ENCODE assay signal across 13 mouse cellular contexts in the genomic region with DNA sequence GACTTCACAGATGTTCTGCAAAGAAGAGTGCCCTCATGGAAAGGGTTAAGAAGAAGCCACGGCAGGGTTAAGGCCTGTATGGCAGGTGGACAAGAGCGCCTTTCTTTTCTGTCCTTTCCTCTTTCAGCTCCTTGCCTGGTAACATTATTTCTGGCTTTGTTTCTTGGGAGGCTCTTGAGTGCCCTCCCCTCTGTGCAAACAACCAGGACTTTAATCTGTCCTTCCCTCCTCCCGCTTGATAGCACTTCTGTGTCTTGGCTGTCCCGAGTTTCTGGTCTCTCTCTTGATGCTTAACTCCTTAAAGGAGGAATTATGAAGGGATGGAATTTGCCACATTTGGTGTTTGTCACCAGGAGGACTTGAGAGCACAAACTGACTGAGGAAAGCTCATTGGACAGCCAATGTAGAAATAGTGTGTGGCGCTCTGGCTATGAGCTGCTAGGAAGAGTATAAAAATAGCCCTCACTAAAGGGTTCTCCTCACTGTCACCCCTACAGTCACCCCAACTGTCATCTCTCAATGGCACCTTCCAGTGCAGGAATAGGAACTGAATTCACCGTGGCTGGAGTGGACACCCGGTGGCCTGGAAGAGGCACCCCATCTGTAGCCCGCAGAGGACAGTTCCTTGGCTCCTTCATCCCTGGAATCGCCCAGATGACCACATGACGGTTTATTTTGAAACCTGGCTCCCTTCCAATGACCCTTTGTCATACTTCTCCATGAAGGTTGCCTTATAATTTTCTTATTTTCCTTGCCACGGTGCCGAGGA. TPM values are rescaled to one million over a fixed set of nuclear protein-coding genes. Genes with fewer than 3 reads are reported as not detected.
DNase-seq lines count a peak whose midpoint lies in the region; ATAC-seq and TF ChIP-seq lines count a peak whose summit lies in the region.
"Had no signal": no experiment of that assay in that cellular context is flagged by ENCODE, and none has a peak within 500 bp of the region (broad histone marks: within the 10 kb centered on the region; RNA-seq: fewer than 3 reads in every experiment).

No protein-coding gene starts in this region.

- H3K9ac ChIP-seq in heart, embryonic 15.5 days = no peak overlapping the region
- no peak overlapping the region for H3K9ac ChIP-seq in kidney, postnatal 0 days (ENCODE audit: low read depth, low read length)
- H3K9ac ChIP-seq in hindbrain, postnatal 0 days (replicated peaks; ENCODE audit: low read length) = no peak overlapping the region
- no peak overlapping the region for H3K9ac ChIP-seq in forebrain, embryonic 11.5 days (ENCODE audit: low read length)
- H3K9ac ChIP-seq: limb, embryonic 15.5 days had no signal

- ATAC-seq in heart, embryonic 15.5 days (replicated peaks; ENCODE audit: insufficient number of reproducible peaks, insufficient read depth, low FRiP score, low read depth) = peak; percentile 71
- ATAC-seq in kidney, postnatal 0 days (replicated peaks; ENCODE audit: low FRiP score, low read depth) = peak; percentile 72
- ATAC-seq in hindbrain, postnatal 0 days = no peak
- no peak for ATAC-seq in forebrain, embryonic 11.5 days (replicated peaks; ENCODE audit: low FRiP score)

- intact Hi-C loops in gastrocnemius, postnatal 14 days (cut with DNase I; ENCODE audit: low total_unique reads) = no loop called here

- H3K9me3 ChIP-seq in heart, embryonic 15.5 days (replicated peaks) = no peaks in the 10 kb centered on the region
- no peaks in the 10 kb centered on the region for H3K9me3 ChIP-seq in kidney, postnatal 0 days (replicated peaks; ENCODE audit: low read length)
- H3K9me3 ChIP-seq in hindbrain, postnatal 0 days (ENCODE audit: low read length) = no peaks in the 10 kb centered on the region
- no peaks in the 10 kb centered on the region for H3K9me3 ChIP-seq in forebrain, embryonic 11.5 days (ENCODE audit: control insufficient read depth, low read length)
- H3K9me3 ChIP-seq: limb, embryonic 15.5 days had no signal

- DNase-seq in gastrocnemius, postnatal 14 days = peak; percentile 12
- no peak for DNase-seq in gastrocnemius, postnatal 10 days
- no peak for DNase-seq in kidney, postnatal 0 days (ENCODE audit: low spot score)
- peak; percentile 61 for DNase-seq in skeletal muscle tissue, adult 2 months (ENCODE audit: low read depth, low spot score)
- DNase-seq in urinary bladder, postnatal 4 days (ENCODE audit: low spot score in 2 of 2) = no peak
- DNase-seq in hindbrain, postnatal 0 days (ENCODE audit: low spot score) = no peak
- DNase-seq in forebrain, embryonic 11.5 days (ENCODE audit: low spot score) = no peak
- DNase-seq: B cell, adult 2 months had no signal

- no peak overlapping the region for H3K4me3 ChIP-seq in heart, embryonic 15.5 days
- H3K4me3 ChIP-seq in kidney, postnatal 0 days (replicated peaks; ENCODE audit: low read depth, low read length) = no peak overlapping the region
- no peak overlapping the region for H3K4me3 ChIP-seq in hindbrain, postnatal 0 days (ENCODE audit: low read length)
- no peak overlapping the region for H3K4me3 ChIP-seq in forebrain, embryonic 11.5 days (ENCODE audit: low read depth, low read length)
- H3K4me3 ChIP-seq: limb, embryonic 15.5 days; myocyte had no signal

- H3K27ac ChIP-seq in heart, embryonic 15.5 days = peak overlapping the region; percentile 70
- H3K27ac ChIP-seq in kidney, postnatal 0 days = peak overlapping the region; percentile 70
- H3K27ac ChIP-seq in hindbrain, postnatal 0 days = no peak overlapping the region
- no peak overlapping the region for H3K27ac ChIP-seq in forebrain, embryonic 11.5 days (ENCODE audit: low read depth, low read length)
- H3K27ac ChIP-seq: limb, embryonic 15.5 days had no signal

- peaks cover 14% of the 10 kb centered on the region for H3K4me1 ChIP-seq in heart, embryonic 15.5 days (replicated peaks)
- no peaks in the 10 kb centered on the region for H3K4me1 ChIP-seq in kidney, postnatal 0 days (replicated peaks; ENCODE audit: insufficient read depth, low read length)
- no peaks in the 10 kb centered on the region for H3K4me1 ChIP-seq in hindbrain, postnatal 0 days (ENCODE audit: insufficient read depth, low read length)
- no peaks in the 10 kb centered on the region for H3K4me1 ChIP-seq in forebrain, embryonic 11.5 days (replicated peaks; ENCODE audit: control insufficient read depth, insufficient read depth, low read length)
- H3K4me1 ChIP-seq: limb, embryonic 15.5 days had no signal

- H3K36me3 ChIP-seq in heart, embryonic 15.5 days = no peaks in the 10 kb centered on the region
- H3K36me3 ChIP-seq in kidney, postnatal 0 days (ENCODE audit: insufficient read depth, low read length) = no peaks in the 10 kb centered on the region
- no peaks in the 10 kb centered on the region for H3K36me3 ChIP-seq in hindbrain, postnatal 0 days (ENCODE audit: insufficient read depth, low read length)
- no peaks in the 10 kb centered on the region for H3K36me3 ChIP-seq in forebrain, embryonic 11.5 days (ENCODE audit: control insufficient read depth, insufficient read depth, low read length)
- H3K36me3 ChIP-seq: limb, embryonic 15.5 days had no signal

- H3K27me3 ChIP-seq in heart, embryonic 15.5 days = no peaks in the 10 kb centered on the region
- no peaks in the 10 kb centered on the region for H3K27me3 ChIP-seq in kidney, postnatal 0 days (ENCODE audit: insufficient read depth, low read length)
- no peaks in the 10 kb centered on the region for H3K27me3 ChIP-seq in hindbrain, postnatal 0 days (ENCODE audit: insufficient read depth, low read length)
- H3K27me3 ChIP-seq in forebrain, embryonic 11.5 days (ENCODE audit: control insufficient read depth, insufficient read depth, low read length) = no peaks in the 10 kb centered on the region
- H3K27me3 ChIP-seq: limb, embryonic 15.5 days had no signal

- no peak for TF ChIP-seq CTCF in kidney, postnatal 0 days (IDR thresholded peaks at IDR 0.05; ENCODE audit: low read depth)
- no peak for TF ChIP-seq CTCF in hindbrain, postnatal 0 days (IDR thresholded peaks at IDR 0.05; ENCODE audit: low read depth)

- 34% methylated on average over 12 of the region's 12 CpGs for WGBS in heart, embryonic 15.5 days
- WGBS in kidney, postnatal 0 days = 71% methylated on average over 12 of the region's 12 CpGs
- WGBS in hindbrain, postnatal 0 days = 67% methylated on average over 12 of the region's 12 CpGs
- 82% methylated on average over 12 of the region's 12 CpGs for WGBS in forebrain, embryonic 11.5 days

- H3K4me2 ChIP-seq in heart, embryonic 15.5 days = peak overlapping the region; percentile 19
- H3K4me2 ChIP-seq in kidney, postnatal 0 days (ENCODE audit: low read length) = no peak overlapping the region
- no peak overlapping the region for H3K4me2 ChIP-seq in hindbrain, postnatal 0 days (ENCODE audit: low read depth, low read length)
- no peak overlapping the region for H3K4me2 ChIP-seq in forebrain, embryonic 11.5 days (ENCODE audit: low read depth, low read length, severe bottlenecking)
- H3K4me2 ChIP-seq: limb, embryonic 15.5 days had no signal

RNA-seq across cellular contexts. Expression of a gene that starts 6.8 kb away (rescaled TPM):
- 10 to 100 TPM; 51.5 to 59.9 TPM for total RNA-seq in gastrocnemius, postnatal 14 days (2021)
- total RNA-seq in gastrocnemius, postnatal 10 days (2021) = 10 to 100 TPM; 37.6 to 44.9 TPM
- polyA plus RNA-seq in heart, embryonic 15.5 days (2015; fragmentation: Nextera tagmentation; extraction: Ambion mirVana) = 38.3 and 46.9 TPM in 2 replicates
- polyA plus RNA-seq in kidney, postnatal 0 days (2015; fragmentation: Nextera tagmentation; extraction: Ambion mirVana) = 246 and 283 TPM in 2 replicates
- total RNA-seq in hindbrain, postnatal 0 days (2014; rRNA removed) = 24.2 and 39.3 TPM in 2 replicates
- polyA plus RNA-seq in hindbrain, postnatal 0 days (2015; fragmentation: Nextera tagmentation; extraction: Ambion mirVana) = 40.4 and 45.2 TPM in 2 replicates
- polyA plus RNA-seq in forebrain, embryonic 11.5 days (2014; fragmentation: Nextera tagmentation; extraction: Ambion mirVana) = 20.5 and 23.9 TPM in 2 replicates

RNA-seq across cellular contexts. Expression of a gene that starts 51.3 kb away (rescaled TPM):
- not detected for total RNA-seq in gastrocnemius, postnatal 14 days (2021)
- not detected for total RNA-seq in gastrocnemius, postnatal 10 days (2021)
- polyA plus RNA-seq in heart, embryonic 15.5 days (2015; fragmentation: Nextera tagmentation; extraction: Ambion mirVana) = 0.16 and 0.35 TPM in 2 replicates
- 0.16 TPM in 1 of 2 replicates, not detected in the other for polyA plus RNA-seq in kidney, postnatal 0 days (2015; fragmentation: Nextera tagmentation; extraction: Ambion mirVana)
- not detected in 2 replicates for total RNA-seq in hindbrain, postnatal 0 days (2014; rRNA removed)
- 0.47 and 0.50 TPM in 2 replicates for polyA plus RNA-seq in hindbrain, postnatal 0 days (2015; fragmentation: Nextera tagmentation; extraction: Ambion mirVana)
- 0.37 and 0.45 TPM in 2 replicates for polyA plus RNA-seq in forebrain, embryonic 11.5 days (2014; fragmentation: Nextera tagmentation; extraction: Ambion mirVana)
- total RNA-seq: gastrocnemius, adult 8-10 months had no signal
- polyA plus RNA-seq: embryonic facial prominence, embryonic 11.5 days; limb, embryonic 15.5 days; myocyte had no signal

Comparison
In these comparisons a context has a peak if more than half of its experiments do, and no peak if none do; other contexts are left out.
1. DNase-seq: peak in gastrocnemius, postnatal 14 days (single experiment) and skeletal muscle tissue, adult 2 months (single experiment); none in gastrocnemius, postnatal 10 days (single experiment), kidney, postnatal 0 days (single experiment), urinary bladder, postnatal 4 days (0 of 2), hindbrain, postnatal 0 days (single experiment) and forebrain, embryonic 11.5 days (single experiment).
2. ATAC-seq: peak in heart, embryonic 15.5 days (single experiment) and kidney, postnatal 0 days (single experiment); none in hindbrain, postnatal 0 days (single experiment) and forebrain, embryonic 11.5 days (single experiment).
3. H3K27ac ChIP-seq: peak in heart, embryonic 15.5 days (single experiment) and kidney, postnatal 0 days (single experiment); none in hindbrain, postnatal 0 days (single experiment) and forebrain, embryonic 11.5 days (single experiment).